Mouse (Mus musculus): ENCODE results near the gene Gm47959.
"Not testable (repeated sequence)": the region's sequence is repeated elsewhere in the genome, so short reads cannot be mapped to it uniquely, and the experiment has no call there.

The Gm47959 gene

DNA sequence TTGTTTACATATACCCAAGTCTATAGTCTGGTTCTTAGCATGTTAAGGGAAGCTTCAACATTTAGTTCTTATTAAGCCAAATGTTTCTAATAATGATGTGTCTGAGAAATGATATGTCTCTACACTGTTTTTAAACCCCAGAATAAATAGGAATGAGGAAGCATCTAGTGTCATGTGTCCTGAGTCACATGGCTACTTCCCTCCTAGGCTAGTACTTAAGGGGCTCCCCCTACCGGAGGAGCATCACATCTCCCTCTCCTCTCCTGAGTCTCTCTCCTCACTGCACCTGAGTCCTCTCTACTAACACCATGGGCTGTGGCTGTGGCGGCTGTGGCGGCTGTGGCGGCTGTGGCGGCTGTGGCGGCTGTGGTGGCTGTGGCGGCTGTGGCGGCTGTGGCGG lies at the start of gene Gm47959:
Gene Gm47959 (plus strand): TSS at position 243 of the 400 bp plus-strand sequence.
- DNase-seq: not testable (repeated sequence)

DNA sequence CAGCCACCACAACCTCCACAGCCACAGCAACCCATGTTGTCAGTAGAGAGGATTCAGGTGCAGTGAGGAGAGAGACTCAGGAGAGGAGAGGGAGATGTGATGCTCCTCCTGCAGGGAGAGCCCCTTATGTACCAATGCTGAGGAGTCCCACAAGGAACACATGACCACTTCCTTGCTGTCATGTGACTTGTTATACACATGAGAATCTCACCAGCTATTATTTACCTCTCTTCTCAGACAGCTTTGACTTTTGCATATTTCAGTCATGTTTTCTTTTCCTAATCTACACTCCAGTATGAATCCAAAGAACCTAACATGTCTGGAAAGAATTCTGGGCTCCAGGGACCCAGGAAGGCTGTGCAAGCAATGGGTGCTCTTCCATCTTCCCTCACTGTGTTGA lies 44.4 kb upstream of the Gm47959 start, which contains the start of gene Gm7544:
Gene Gm7544 (minus strand): TSS at position 101 of the 400 bp plus-strand sequence.
- not testable (repeated sequence) for DNase-seq

DNA sequence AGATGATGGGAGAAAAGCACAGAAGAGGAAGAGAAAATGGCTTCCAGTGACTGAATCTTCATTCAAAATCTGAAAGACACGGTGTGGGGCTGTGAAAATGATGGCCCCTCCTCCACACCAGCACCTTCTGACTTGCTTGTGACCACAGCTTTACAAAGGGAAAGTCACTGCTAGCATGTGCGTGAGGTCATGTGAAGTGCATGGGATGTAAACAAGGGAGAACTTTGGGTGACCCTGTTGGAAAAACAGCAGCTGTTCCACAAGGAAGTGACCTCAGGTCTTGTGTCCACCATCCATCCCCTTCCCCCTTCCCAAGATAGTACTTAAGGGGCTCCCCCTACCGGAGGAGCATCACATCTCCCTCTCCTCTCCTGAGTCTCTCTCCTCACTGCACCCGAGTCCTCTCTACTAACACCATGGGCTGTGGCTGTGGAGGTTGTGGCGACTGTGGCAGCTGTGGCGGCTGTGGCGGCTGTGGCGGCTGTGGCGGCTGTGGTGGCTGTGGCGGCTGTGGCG lies 40.4 kb upstream of the Gm47959 start, which contains the start of gene Gm47955:
Gene Gm47955 (plus strand): TSS at position 417 of the 516 bp plus-strand sequence.
- DNase-seq: peak in 1 of 2 experiments; percentile 17

DNA sequence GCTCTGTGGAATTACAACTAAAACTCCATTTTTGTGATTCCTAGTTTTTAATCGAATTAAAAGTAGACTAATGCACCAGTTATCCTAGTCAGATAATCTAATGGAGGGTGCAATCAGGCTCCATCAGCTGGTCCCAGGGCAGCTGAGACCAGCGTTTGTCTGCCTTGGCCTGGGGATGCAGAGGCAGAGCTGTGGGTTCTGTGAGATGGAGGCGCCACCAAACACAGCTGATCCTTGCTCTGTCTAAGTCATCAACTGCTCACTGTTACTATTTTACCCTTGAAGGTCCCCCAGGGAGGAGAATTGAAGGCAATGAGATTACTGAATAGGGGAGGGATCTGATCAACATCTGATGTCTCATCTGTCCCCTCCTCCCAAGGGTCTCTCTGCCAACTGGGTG lies 33.9 kb upstream of the Gm47959 start:
- no peak for DNase-seq

DNA sequence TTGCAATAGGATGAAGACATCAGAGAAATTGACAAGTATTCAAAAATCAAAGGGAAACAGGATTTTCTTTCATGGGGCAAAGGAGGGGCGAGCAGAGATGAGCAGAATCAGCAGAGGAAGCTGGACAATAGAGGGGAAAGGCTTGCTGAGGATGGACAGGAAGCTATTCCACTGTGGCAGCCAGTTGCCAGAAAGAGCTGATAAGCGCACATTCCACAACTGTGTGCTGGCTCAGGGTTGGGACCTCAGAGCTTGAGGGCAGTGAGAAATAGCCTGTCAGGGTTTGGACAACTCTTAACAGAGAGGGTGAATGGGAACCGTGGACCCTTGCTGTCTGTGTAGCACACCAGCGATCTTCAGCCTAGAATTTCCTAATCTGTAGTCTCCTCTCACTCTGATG lies 28.3 kb upstream of the Gm47959 start:
- DNase-seq: peak; percentile 11 to 43

DNA sequence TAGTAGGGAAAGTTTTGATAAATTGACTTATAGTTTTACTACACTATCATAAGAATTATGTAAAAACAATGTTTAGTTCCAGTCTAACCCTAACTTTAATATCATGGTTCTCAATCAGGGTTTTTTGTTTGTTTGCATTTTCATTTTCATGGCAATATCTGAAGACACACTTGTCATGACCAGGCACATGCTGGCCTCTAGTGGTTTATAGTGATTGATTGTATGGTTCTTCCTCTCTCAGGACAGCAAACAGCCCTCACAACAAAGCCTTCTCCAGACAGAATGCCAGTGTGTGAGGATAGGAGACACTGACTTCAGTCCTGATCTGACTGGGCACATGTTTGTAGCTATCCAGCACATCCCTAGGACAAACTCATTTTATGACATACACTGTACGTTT lies 27.1 kb upstream of the Gm47959 start:
- DNase-seq: no peak

DNA sequence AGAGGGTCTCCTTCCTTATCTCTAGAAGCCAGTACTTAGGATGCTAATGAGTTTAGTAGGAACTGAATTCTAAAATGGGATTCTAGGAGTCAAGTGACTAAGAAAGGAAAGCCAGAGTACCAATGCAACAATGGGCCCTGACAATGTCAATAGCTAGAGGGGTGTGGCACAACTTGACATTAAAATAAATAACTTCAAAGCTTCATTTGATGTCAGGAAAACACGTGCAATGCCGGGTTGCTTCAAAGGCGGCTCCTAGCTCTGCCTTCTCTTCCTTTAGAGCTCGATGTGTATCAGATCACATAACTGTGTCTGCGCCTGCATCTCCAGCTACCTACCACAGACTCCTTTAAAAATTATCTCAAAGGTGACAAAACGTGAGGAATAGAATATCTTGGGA lies 26.4 kb upstream of the Gm47959 start:
- DNase-seq: no peak

DNA sequence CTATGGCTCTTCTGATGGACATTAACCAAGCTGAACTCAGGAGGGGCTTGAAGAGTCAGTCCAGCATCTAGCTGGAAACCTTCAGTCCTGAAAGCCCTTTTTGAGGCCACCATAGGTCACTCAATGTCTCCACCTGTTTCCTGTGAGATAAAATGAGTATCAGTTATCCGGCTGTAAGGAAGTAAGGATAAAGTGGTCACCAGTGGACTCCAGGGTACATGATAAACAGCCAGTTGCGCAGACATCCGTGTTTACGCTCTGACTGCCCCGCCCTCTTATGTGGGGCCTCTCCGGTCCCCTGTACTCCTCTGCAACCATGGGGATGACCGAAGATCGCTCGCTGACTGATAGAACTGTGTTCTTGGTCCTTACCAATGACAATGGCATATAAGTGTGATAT lies 26.0 kb upstream of the Gm47959 start:
- peak in 1 of 2 experiments; percentile 22 for DNase-seq

DNA sequence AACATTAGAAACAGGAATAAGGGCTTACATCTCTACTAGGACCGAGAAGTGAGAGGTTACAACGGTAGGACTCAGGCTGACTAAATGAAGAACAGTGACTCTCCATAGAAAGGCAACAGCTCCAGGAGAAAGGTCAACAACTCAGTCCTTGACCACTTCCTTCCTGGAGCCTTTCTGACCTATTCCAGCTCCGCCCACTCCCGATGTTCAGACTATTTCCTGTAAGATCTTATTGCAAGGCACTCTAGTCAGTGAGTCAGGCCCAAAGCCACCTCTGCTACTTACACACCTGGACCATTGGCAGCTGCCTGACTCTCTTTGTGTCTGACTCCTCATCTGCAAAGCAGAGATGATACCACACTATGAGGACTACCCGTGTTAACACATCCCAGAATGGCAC lies 24.6 kb upstream of the Gm47959 start:
- DNase-seq: no peak

DNA sequence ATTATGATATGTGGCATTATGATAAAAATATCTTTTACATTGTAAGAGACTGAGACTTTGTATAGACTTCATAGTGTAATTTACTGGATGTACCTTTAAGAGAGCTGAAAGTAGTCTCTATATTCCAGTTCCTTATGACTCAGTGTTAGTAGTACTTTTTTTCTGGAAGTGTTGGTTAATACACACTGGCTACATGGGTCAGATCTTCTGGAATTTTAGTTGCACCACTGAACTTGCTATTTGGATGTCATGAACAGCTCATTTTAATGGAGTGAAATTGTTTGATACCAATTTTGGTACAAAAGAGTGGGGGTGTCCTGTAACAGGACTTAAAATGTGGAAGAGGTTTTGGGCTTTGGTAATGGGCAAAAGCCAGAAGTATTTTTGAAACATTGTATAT lies 22.5 kb upstream of the Gm47959 start:
- no peak for DNase-seq

DNA sequence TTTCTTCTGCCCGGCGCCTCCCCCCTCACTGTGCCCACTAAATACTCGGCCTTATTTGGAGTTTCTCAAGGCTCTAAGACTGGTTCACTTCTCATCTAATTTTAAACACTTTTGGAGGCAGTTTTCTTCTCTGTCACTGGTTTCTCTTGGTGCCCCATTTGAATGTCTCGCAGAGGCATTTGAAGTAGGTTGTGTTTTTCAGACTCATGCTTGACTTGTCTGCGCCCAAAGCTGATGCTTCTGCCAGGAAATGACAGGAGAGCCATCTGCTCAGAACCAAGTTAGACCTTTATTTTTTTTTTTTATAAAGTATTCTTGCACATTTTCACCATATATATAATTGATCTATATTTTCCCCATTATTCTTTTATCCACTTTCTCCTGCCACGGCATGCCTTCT lies 13.6 kb upstream of the Gm47959 start:
- no peak for DNase-seq

DNA sequence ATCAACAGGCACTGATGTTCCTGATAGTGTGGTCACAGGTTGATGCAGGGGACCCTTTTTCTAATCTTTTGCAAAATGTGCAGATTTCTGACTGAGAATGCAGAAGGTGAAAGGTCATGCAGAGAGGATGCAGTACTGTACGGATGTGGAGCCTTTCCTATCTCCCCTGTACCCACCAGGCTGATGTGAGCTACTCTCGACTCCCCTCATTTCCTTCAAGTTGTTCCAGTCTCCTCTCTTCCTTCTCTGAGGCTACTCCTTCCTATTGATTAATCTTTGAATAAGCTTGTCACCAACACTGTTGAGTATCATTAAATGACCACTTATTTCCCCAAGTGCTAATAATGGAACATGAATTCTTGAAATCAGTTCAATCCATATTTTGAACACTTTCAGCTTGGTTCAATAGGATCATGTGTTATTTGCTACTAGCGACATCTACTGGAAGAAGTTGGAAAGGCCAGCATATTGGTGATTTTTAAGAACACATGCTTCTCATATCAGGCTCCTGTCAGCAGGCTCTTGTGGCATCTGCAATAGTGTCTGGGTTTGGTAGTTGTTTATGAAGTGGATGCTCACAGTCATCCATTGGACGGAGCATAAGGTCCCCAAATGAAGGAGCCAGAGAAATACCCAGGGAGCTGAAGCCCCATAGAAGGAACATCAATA lies 12.7 kb upstream of the Gm47959 start:
- no peak for DNase-seq

DNA sequence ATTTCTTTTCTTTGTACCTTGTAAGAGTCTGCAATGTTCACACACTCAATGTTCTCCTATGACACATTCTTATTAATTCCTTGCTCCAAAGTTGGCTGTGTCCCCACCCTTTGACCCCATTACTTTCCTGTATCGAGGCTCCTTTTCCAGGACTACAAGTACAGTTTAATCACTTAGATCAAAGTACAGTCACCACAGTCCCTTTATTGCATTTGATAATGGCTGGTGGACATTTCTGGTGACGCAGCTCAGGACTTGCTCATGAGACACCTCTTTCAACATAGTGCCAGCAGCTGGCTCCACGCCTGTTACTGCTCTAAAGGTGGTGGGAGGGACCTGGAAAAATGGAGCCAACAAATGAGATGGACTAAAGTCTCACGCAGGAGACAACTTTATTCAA lies 9.3 kb upstream of the Gm47959 start:
- no peak for DNase-seq

DNA sequence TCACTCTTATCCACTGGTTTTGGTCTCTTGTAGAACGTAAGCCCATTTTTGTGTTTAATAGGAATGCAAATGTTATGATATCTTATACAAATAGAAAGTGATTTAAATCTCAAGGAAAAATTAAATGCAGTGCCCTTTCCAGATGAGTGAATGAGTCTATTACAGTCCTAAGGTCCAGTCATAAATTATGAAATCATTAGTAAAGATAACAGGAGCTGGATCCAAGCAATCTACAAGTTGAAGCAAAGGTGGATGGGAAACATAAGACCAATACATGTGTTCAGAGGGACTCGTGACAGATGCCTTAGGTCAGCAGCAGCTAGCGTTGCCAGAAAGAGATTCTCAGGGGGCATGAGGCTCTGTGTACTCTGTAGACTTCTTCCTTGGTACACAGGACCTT lies 8.8 kb upstream of the Gm47959 start:
- no peak for DNase-seq

DNA sequence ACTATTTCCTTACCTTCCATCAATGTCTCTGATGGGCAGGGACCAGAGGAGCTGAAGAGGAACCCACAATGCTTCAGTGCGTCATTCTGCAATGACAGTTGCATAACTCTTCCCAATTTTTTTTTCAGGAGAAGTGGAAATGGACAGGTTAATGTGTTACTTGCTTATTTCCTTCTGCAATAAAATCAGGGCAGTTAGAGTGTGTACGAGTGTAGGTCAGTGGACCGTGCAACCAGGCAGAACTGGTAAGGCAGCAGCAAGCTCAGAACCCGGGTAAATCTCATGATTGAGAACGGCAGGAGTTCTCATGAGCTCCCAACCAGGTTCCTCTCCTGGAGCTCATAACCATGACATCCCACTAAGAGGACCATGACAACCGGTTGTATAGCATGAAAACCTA lies 8.3 kb upstream of the Gm47959 start:
- peak; percentile 10 to 37 for DNase-seq

DNA sequence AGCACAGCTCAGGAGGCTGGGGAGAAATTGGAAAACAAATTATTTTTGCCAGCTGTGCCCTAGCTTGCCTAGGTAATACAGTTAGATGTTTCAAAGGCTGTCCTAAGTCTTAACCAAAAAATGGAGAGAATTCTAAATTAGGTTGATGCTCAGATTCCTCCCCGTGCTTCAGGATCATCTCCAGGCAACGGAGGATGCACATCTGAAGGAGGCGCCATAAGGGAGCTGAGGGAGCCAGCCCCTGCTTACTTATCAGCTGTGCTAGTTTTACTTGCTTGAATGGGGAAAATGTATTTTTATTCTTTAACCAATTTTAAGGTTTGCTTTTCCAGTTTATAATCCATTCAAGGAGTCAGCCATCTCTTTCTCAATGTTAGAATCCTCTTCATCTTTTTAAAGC lies 6.4 kb upstream of the Gm47959 start:
- no peak for DNase-seq

DNA sequence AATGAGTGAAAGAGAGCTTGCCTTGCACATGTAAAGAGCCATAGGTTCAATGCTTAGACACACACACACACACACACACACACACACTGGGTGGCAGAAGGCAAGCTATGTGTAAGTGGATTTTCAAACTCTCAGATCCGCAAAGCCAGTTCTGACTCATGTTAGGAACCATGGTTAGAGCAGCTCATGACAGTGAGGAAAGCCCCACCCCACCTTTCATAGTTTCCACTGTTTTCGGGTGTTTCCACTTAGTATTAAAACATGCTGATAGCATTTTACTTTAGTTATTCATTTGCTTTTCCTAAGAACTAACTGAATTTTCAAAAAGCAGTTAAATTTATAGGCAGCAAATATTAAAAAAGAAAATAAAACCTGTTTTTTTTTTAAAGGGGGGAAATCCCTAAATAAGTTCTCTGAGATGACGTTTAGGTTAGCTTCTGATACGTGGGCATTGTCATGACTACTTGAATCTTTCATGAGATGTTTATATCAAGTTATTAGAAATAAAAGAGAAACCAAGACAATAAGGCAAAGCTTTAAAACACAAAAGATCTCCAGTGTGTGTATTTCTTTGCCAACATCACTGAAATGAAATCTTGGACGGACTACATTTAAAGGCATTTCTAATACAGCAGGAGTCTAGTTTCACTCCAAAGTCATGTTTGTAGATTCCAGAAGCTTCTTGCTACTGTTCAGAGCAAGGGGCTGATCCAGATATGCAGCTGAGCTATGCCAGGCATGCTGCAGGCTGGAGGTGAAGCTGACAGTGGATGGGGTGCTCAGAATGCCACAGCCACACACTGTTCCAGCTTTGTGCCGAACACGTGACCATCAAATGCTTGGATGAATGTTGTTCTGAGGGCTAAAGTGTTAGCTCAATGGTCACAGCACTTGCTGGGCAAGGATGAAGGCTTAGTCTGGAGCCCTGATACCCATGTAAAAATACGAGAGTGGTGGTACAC lies 6.2 kb downstream of the Gm47959 start:
- DNase-seq: no peak

DNA sequence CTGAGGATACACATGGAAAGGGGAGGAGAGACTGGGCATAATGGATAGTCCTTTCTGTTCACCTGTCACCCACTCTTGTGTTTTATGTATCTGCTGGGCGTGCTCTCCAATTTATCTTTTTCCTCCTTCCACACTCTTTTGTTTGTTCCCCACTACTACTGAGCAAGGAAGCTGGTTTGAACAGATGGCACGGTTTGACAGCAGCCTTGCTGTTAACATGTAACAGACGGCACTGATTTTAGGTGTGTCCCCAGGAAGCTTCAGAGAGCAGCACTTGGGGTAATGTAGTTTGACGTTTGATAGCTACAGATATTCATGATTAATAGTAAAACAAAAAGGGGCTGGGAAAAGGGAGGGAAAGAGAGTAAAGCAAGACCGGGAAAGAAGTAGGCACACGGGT lies 7.1 kb downstream of the Gm47959 start:
- no peak for DNase-seq

DNA sequence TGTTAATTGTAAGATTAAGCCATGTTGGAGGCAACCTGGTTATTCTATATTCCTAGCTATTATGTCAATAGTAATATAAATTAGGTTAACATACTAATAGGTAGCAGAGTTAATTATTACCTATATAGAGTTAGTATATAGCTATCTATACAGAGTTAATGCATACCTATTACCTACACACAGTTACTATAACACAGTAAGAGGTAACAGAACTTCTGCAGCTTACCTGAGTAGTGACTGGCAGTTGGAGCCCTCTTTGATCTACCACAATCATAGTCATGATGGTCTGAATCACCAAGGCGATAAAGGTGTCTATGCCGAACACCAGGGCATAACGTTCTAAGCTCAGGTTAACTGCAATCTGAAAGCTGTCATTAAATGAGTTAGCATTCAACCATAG lies 14.1 kb downstream of the Gm47959 start:
- DNase-seq: no peak

DNA sequence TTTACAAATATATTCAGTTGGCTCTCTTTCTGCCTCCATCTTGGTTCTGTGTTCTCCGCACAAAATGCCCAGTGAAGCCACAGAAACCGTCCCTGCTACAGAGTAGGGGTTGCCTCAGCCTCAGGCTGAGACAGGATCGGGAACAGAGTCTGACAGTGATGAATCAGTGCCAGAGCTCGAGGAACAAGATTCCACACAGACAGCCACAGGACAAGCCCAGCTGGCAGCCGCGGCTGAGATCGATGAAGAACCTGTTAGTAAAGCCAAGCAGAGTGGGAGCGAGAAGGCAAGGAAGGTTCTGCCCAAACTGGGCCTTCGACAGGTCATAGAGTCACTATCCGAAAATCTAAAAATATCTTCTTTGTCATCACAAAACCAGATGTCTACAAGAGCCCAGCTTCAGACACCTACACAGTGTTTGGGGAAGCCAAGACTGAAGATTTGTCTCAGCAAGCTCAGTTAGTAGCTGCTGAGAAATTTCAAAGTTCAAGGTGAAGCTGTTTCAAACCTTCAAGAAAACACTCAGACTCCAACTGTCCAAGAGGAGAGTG lies 15.1 kb downstream of the Gm47959 start:
- DNase-seq: no peak

DNA sequence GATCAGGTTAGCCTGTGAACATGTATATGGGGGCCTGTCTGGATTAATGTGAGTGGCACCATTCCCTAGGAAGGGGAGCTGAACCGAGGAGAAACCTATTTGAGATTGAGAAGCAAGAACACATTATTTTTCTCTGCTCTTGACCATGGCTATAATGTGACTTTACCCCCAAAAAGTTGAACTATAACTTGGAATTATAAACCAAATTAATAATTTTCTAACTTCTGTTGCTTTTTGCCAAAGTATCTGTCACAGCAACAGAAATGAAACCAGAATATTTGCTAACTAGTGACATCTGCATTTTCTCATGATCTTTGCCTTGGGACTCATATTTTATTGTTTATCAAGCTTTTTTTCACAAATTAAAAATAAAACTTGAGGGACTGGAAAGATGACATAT lies 16.2 kb downstream of the Gm47959 start:
- no peak for DNase-seq

DNA sequence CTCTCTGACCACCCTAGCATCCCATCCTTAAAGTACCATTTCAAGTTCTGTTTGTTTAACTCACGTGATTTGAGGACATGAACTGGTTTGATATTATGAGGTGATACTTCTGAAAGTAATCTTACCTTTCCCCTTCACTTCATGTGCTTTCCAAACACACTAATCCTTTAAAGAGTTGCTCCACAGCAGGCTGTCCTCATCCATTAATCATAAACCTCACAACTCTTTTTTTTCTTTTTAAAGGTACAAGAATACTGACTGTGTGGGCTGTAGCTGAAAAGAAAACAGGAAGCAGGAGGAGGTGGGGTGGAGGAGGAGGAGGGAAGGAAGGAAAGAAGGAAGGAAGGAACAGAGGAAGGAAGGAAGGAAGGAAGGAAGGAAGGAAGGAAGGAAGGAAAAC lies 31.6 kb downstream of the Gm47959 start:
- DNase-seq: no peak

DNA sequence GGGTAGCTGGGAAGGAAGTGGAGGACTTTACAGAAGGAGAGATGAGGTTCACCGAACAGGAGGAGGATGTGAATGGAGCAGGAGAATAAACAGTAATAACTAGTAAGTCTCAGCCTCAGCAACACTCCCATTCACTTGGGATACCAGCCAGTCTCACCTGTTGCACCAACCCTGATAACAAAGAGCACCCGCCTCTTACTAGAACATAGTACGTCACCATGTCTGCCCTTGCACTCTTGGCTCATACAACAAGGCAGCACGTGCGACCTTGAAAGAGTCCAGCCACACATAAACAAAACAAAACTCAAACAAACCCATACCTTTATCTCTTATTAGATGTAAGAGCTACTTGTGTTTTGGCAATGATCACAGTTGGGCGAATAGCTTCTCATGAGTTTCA lies 32.2 kb downstream of the Gm47959 start:
- DNase-seq: no peak
